Mouse (Mus musculus) bone marrow, adult 2 months (tissue): ENCODE results near the gene Plxnd1. TPM values are rescaled to one million over a fixed set of nuclear protein-coding genes. Genes with fewer than 3 reads are reported as not detected.

Source experiments
- H3K27ac ChIP-seq: fragments of 200-500 bp; 2 replicates; pipeline ENCODE4 v1.5.1; 2012; ENCODE audit warnings: low read depth, mild to moderate bottlenecking, control low read depth, inconsistent platforms, low read length; ENCODE audit not compliant: control insufficient read depth, poor library complexity, insufficient read depth
- H3K4me1 ChIP-seq: fragments of 200-500 bp; 2 replicates; pipeline ENCODE4 v1.6.1; 2011; ENCODE audit warnings: low read length; ENCODE audit not compliant: control insufficient read depth, insufficient read depth
- H3K4me3 ChIP-seq: fragments of 200-500 bp; replicated peaks from 2 replicates; pipeline ENCODE3; 2011; ENCODE audit warnings: mild to moderate bottlenecking, low read depth, low read length, control low read depth; ENCODE audit not compliant: control insufficient read depth
- CTCF ChIP-seq: fragments of 200-500 bp; IDR thresholded peaks from 2 replicates; pipeline ENCODE4 v1.5.1; 2011; ENCODE audit warnings: low read length, control low read depth; ENCODE audit not compliant: control insufficient read depth, insufficient read depth
- POLR2A ChIP-seq: fragments of 200-500 bp; IDR thresholded peaks from 2 replicates; pipeline ENCODE4 v1.6.1; 2011; ENCODE audit warnings: low read depth, mild to moderate bottlenecking, control low read depth, low read length, borderline replicate concordance; ENCODE audit not compliant: control insufficient read depth
- WGBS: fragments of 180-500 bp; shearing (Covaris S2); methylation state at CpG from one replicate; pipeline ENCODE4 v1.1.7; 2018; 5-methylcytosine and 5-hydroxymethylcytosine counted together
- polyA plus RNA-seq: library from polyadenylated mRNA; stranded (reverse); fragments of >200 nt; gene quantifications from 2 replicates; pipeline ENCODE4 v1.2.4, GENCODE M21; 2011; ENCODE audit warnings: low replicate concordance; ENCODE audit not compliant: missing spikeins, insufficient read depth, insufficient read length

The Plxnd1 gene
- polyA plus RNA-seq, 1 experiment, result 23.8 TPM

- no peak for TF ChIP-seq POLR2A
- TF ChIP-seq CTCF, result no peak
- Histone ChIP-seq H3K4me1 (peaks cover 10% of the 10 kb centered on the region), H3K4me3 (no peak overlapping the region), H3K27ac (no peak overlapping the region; the same call in 1 of the 2 replicates)
- WGBS, result 16% methylated on average over 8 of the region's 8 CpGs
These were observed 84.9 kb downstream of the Plxnd1 start for GRCm38 (mm10) chr6:115909940-115910339.

GRCm38 (mm10) chr6:115909052-115909451 lies 85.8 kb downstream of the Plxnd1 start:
- Histone ChIP-seq H3K27ac (peak overlapping the region; percentile 66), H3K4me1 (peaks cover 10% of the 10 kb centered on the region), H3K4me3 (no peak overlapping the region)
- 27% methylated on average over 3 of the region's 3 CpGs for WGBS
- no peak for TF ChIP-seq POLR2A
- no peak for TF ChIP-seq CTCF

GRCm38 (mm10) chr6:115908421-115908982 lies 86.3 kb downstream of the Plxnd1 start:
- WGBS, result 37% methylated on average over 6 of the region's 6 CpGs
- TF ChIP-seq POLR2A (no peak), CTCF (no peak)
- Histone ChIP-seq H3K27ac (peak overlapping the region; percentile 65), H3K4me3 (no peak overlapping the region), H3K4me1 (peaks cover 10% of the 10 kb centered on the region)

DNA sequence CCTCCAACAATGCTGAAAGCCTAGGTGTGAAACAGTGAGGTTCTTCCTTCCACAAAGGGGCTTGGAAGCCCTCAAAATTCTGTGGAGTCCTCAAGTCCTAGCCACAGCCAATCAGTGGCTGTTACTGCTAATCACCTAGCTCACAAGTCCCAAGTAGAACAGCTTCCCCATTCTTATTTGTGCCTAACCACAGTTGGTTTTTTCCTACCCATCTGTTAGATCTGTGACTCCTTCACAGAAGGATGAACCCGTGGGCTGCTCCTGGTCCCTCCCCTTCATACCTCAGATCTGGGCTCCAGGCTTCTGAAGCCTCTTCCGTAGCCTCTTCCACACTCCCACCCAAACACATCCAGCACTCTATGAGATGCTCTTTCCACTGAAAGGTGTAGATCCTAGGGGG lies 87.9 kb downstream of the Plxnd1 start:
- no peak for TF ChIP-seq CTCF
- no peak for TF ChIP-seq POLR2A

DNA sequence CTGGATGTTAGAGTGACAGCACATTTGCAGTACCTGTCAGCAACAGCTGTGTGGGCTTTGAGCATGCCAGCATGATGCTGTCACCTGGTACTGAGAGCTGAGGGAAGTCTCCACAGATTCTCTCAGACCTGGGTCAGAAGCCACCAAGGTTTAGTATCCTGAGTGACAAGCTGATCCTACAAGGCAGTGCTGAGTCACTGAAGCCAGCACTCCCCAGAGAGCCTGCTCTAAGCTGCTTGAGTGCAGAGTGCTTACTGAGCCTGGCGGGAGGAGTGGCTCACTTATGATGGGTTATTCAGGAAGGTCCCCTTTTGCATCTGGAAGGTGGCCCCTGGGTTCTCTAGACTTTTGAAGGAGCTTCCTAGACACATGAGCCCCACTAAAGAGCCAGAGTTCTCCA lies 88.3 kb downstream of the Plxnd1 start:
- Histone ChIP-seq H3K27ac (0 out of 2 replicates have a peak overlapping the region, but pooled peaks have one; percentile 9), H3K4me1 (peaks cover 10% of the 10 kb centered on the region), H3K4me3 (no peak overlapping the region)
- 14% methylated on average over 1 of the region's 1 CpGs for WGBS
- TF ChIP-seq CTCF (no peak), POLR2A (no peak)

More for the DNA sequence above, 87.9 kb downstream of the Plxnd1 start:
- Histone ChIP-seq H3K4me1 (peaks cover 10% of the 10 kb centered on the region), H3K27ac (no peak overlapping the region; the same call in 1 of the 2 replicates), H3K4me3 (no peak overlapping the region)
- WGBS, result 30% methylated on average over 2 of the region's 2 CpGs

DNA sequence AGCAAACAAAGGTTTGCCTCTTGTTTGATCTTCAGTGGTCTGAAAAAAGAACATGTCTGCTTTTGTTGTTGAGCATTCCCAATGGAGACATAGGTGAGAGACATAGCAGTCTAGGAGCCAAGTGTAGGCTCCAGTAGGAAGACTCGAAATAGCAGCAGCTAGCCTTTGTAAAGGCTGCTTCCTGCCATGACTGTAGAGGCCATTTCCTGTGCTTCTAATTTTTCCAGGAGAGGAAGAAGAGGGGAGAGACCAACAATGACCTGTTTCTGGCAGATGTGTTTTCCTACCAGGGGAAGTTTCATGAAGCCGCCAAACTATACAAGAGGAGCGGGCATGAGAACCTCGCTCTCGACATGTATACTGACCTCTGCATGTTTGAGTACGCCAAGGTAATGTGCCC lies 89.2 kb downstream of the Plxnd1 start:
- 82% methylated on average over 6 of the region's 6 CpGs for WGBS
- H3K4me3 ChIP-seq, result no peak overlapping the region
- H3K27ac ChIP-seq, result no peak overlapping the region
- peaks cover 10% of the 10 kb centered on the region for H3K4me1 ChIP-seq
- TF ChIP-seq CTCF (no peak), POLR2A (no peak)

Other genes with a start within 250 kb of the Plxnd1 start
- gene Tmem40, start 232.6 kb downstream of the Plxnd1 start, polyA plus RNA-seq, result 45.6 and 84.4 TPM in 2 replicates
- 0.23 and 1.3 TPM in 2 replicates for gene Cand2, start 220.5 kb downstream of the Plxnd1 start, polyA plus RNA-seq
- gene Rpl32, start 186.3 kb downstream of the Plxnd1 start, polyA plus RNA-seq, result 1,266 and 1,894 TPM in 2 replicates
- 0.38 TPM in 1 of 2 replicates, not detected in the other for gene Efcab12, start 156.6 kb downstream of the Plxnd1 start, polyA plus RNA-seq
- 9.4 and 11.3 TPM in 2 replicates for gene Mbd4, start 141.6 kb downstream of the Plxnd1 start, polyA plus RNA-seq
- 0.83 and 3.6 TPM in 2 replicates for gene Ift122, start 141.5 kb downstream of the Plxnd1 start, polyA plus RNA-seq
- not detected in 2 replicates for gene Rho, start 63.3 kb downstream of the Plxnd1 start, polyA plus RNA-seq
- not detected in 2 replicates for gene H1foo, start 50.1 kb downstream of the Plxnd1 start, polyA plus RNA-seq
- 16.8 and 33.6 TPM in 2 replicates for gene Tmcc1, start 198.5 kb upstream of the Plxnd1 start, polyA plus RNA-seq
- 27.5 and 39.4 TPM in 2 replicates for gene Washc2, start 213.0 kb upstream of the Plxnd1 start, polyA plus RNA-seq